Mouse (Mus musculus): ENCODE measurements around the gene Plxnd1. TPM values are rescaled to one million over a fixed set of nuclear protein-coding genes. Genes with fewer than 3 reads are reported as not detected.

Gene Plxnd1
- 100 to 1,000 TPM; 115 to 121 TPM for total RNA-seq (2021)

- peak; percentile 84 to 86 for DNase-seq (ENCODE audit: low spot score in 2 of 2)
- intact Hi-C loops (cut with DNase I): loop anchor here (2.0 to 5.0 kb wide), 2 partner anchors 94 to 143 kb away; partner anchors contain the start of genes Ift122 and Mbd4
These were observed at the start of gene Plxnd1 for GRCm38 (mm10) chr6:115994877-115995520. Plxnd1 (minus strand) TSS chr6:115995005.

GRCm38 (mm10) chr6:116044039-116044438, 49.2 kb upstream of the Plxnd1 start:
- intact Hi-C loops (cut with DNase I): no loop called here
- no peak for DNase-seq (ENCODE audit: low spot score in 2 of 2)

- intact Hi-C loops (cut with DNase I): no loop called here
These were observed 43.4 kb upstream of the Plxnd1 start for GRCm38 (mm10) chr6:116038222-116038621.

DNA sequence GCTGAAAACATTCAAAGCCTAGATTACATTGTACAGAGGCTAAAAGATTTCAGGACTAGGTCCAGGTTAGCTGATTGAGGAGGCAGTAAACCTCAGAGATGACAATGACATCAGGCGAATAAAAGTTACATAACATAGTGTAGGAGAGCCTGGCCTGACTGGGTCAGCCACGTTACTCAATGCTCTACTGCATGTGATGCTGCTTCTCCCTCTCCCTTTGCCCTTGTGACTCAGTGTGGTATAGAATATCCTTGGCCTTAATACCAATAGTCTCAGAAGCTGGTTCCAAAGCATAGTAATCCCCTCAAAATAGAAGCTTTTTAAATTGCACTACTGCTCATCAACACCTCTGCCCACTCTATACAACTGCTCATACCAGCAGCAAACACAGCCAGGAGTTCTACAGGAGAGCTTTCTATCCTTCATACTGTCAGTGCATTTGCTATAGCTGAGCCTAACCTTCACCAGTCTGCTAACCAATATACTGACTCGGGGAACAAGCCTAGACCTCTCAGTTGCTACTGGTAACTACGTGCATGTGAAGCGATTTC, 42.6 kb upstream of the Plxnd1 start:
- no peak for DNase-seq (ENCODE audit: low spot score in 2 of 2)
- intact Hi-C loops (cut with DNase I): no loop called here

More at GRCm38 (mm10) chr6:116038222-116038621, 43.4 kb upstream of the Plxnd1 start:
- no peak for DNase-seq (ENCODE audit: low spot score in 2 of 2)

- DNase-seq (ENCODE audit: low spot score in 2 of 2): no peak
- intact Hi-C loops (cut with DNase I): no loop called here
These were observed 41.8 kb upstream of the Plxnd1 start for GRCm38 (mm10) chr6:116036555-116036954.

- no peak for DNase-seq (ENCODE audit: low spot score in 2 of 2)
- intact Hi-C loops (cut with DNase I): no loop called here
These were observed 36.2 kb upstream of the Plxnd1 start for GRCm38 (mm10) chr6:116031052-116031451.

GRCm38 (mm10) chr6:116024666-116025065, 29.9 kb upstream of the Plxnd1 start:
- DNase-seq (ENCODE audit: low spot score in 2 of 2): no peak
- intact Hi-C loops (cut with DNase I): no loop called here

GRCm38 (mm10) chr6:116021961-116022485, 27.2 kb upstream of the Plxnd1 start:
- DNase-seq (ENCODE audit: low spot score in 2 of 2): no peak
- intact Hi-C loops (cut with DNase I): no loop called here

DNA sequence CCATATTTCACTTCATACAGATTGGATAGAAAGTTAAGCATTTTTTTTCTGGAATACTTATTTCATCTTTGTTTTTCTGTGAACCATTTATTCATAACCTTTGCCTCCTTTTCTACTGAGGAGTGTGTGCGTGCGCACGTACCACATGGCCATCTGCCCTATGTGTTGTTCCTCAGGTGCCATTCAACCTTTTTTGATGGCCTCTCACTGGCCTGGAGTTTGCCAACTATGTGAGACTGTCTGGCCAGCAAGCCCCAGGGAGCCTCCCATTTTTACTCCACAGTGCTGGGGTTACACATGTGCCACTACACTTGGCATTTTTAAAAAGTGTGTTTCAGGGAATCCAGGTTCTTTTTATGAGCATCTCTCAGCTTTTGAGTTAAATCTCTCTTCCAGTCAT, 21.1 kb upstream of the Plxnd1 start:
- no peak for DNase-seq (ENCODE audit: low spot score in 2 of 2)
- intact Hi-C loops (cut with DNase I): loop anchor here (10.0 kb wide), 1 partner anchor 409 kb away; no protein-coding TSS in a partner anchor

DNA sequence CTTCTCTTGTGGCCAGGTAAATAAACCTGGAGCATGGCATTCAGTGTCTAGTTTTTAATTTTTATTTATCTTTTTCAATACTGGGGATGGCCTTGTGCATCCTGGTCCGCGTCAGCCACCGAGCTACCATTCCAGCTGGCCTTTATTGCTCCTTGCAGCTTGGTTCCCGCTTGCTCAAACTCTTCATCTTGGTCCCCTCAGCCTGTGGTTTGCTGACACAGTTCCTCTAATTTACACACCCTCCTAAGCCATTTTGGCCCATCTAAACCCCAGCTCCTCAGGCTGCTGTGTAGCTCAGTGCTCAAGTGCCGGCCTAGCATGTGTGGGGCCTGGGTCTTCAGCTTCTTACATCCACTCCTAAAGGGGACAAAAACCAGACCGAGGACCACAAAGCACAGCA, 19.3 kb upstream of the Plxnd1 start:
- no peak for DNase-seq (ENCODE audit: low spot score in 2 of 2)

DNA sequence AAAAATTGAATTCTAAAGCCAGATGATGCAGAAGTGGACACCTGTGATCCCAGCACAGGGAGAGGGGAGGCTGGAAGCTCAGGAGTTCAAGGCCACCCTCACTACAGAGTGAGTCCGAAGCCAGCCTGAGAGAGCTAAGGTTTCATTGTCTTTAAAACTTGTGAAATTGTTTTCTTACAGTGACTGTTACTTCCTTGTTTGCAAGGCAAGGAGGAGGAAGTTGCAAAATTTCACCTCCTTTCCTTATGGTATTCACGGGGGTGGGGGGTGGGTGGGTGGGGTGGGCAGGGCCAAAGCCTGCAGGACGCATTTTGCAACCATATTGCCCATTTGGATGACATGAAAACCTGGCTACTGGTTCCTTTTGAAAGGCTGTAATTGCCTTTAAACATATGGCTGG, 18.9 kb upstream of the Plxnd1 start:
- DNase-seq (ENCODE audit: low spot score in 2 of 2): no peak
- intact Hi-C loops (cut with DNase I): loop anchor here (5.0 to 10.0 kb wide), 2 partner anchors 194 to 411 kb away; partner anchors contain the start of gene Washc2

More for the DNA sequence above, 19.3 kb upstream of the Plxnd1 start:
- intact Hi-C loops (cut with DNase I): loop anchor here (5.0 to 10.0 kb wide), 2 partner anchors 193 to 411 kb away; partner anchors contain the start of gene Washc2

DNA sequence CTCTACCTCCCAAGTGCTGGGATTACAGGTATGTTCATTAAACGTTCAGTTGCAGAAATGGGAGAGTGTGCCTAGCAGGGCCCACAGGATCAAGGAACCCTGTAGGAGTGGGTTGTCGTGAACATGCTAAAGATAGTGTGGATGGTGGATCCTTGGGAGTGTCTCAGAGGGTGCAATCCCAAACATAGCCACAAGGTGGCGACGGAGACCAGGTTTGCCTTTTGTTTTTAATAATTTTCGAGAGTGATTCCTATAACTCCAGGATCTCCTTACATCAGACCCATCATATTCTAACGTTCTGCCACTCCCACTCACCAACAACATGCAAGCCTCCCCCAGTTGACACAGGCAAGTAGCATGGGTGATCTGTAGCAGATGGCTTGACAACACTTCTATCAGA, 15.7 kb upstream of the Plxnd1 start:
- DNase-seq (ENCODE audit: low spot score in 2 of 2): peak; percentile 83 to 88
- intact Hi-C loops (cut with DNase I): loop anchor here (2.0 to 10.0 kb wide), 3 partner anchors 118 to 414 kb away; partner anchors contain the start of gene Washc2

- no peak for DNase-seq (ENCODE audit: low spot score in 2 of 2)
- intact Hi-C loops (cut with DNase I): loop anchor here (5.0 kb wide), 1 partner anchor 107 kb away; no protein-coding TSS in a partner anchor
These were observed 14.6 kb upstream of the Plxnd1 start for GRCm38 (mm10) chr6:116009426-116009825.

DNA sequence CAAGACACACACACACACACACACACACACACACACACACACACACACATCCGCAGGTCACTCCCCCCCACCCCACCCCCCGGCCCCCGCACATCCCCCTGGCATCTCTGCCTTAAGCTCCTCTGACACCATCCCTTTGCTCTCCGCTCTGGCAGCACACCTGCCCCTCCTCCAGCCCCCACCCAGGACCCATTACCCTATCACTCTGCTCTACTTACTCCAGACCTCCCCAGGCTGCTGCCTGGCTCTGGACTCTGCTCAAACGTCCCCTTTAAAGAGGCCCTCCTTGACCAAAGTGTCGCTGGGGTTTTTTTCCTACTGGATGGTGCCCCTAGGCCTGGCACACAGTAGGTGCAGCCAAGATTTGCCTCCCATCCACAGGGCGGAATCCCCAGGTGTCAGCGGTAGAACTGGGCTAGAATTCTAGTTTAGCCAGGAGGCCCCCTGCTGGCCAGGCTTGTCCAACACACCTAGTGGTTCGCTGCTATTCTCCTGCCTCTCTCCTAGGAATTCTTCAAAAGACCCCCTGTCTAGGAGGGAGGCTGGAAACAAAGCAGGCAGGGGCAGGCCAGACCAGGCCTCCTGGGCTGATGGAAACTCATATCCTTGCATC, 12.9 kb upstream of the Plxnd1 start:
- intact Hi-C loops (cut with DNase I): loop anchor here (5.0 kb wide), 1 partner anchor 105 kb away; no protein-coding TSS in a partner anchor
- peak in 1 of 2 experiments; percentile 62 for DNase-seq (ENCODE audit: low spot score in 2 of 2)

- DNase-seq (ENCODE audit: low spot score in 2 of 2): no peak
- intact Hi-C loops (cut with DNase I): loop anchor here (5.0 kb wide), 1 partner anchor 104 kb away; no protein-coding TSS in a partner anchor
These were observed 11.9 kb upstream of the Plxnd1 start for GRCm38 (mm10) chr6:116006731-116007130.

DNA sequence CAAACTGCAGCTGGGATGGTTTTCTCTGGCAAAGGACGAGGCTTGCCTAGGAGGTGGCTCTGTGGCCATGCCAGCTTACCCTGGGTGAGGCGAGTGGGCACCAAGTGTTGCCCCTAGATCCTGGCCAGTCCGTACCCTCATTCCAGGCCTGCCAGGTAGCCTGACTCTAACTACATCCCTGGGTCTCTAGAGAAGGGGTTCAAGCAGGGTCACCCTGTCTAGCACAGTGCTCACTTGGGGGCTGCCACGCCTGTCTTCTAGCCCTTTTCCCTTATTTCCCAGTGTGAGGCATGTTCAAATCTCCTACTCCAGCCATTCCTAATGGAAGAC, 11.1 kb upstream of the Plxnd1 start:
- intact Hi-C loops (cut with DNase I): loop anchor here (5.0 kb wide), 1 partner anchor 104 kb away; no protein-coding TSS in a partner anchor
- DNase-seq (ENCODE audit: low spot score in 2 of 2): no peak

- no peak for DNase-seq (ENCODE audit: low spot score in 2 of 2)
- intact Hi-C loops (cut with DNase I): loop anchor here (5.0 kb wide), 1 partner anchor 103 kb away; no protein-coding TSS in a partner anchor
These were observed 10.6 kb upstream of the Plxnd1 start for GRCm38 (mm10) chr6:116005275-116005958.

- intact Hi-C loops (cut with DNase I): loop anchor here (5.0 kb wide), 1 partner anchor 102 kb away; no protein-coding TSS in a partner anchor
- DNase-seq (ENCODE audit: low spot score in 2 of 2): no peak
These were observed 9.9 kb upstream of the Plxnd1 start for GRCm38 (mm10) chr6:116004716-116005115.

DNA sequence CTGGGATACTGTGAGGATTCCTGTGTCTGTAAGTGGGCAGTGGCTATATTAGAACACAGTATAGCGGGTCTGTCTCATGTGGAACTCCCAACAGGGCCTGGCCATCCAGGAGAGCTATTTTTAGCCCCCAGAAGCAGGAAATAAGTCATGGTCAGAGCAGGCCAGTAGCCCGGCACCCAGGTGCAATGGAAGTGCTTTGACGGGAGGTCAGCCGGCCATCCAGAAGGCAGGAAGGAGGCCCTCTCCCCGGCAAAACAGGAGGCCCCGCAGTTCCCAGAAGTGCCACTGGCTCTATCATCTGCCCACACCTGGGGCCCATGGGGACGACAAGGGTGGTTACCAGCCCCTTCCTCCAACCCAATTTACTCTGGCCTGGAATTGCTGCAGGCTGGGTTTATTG, 9.3 kb upstream of the Plxnd1 start:
- DNase-seq (ENCODE audit: low spot score in 2 of 2): no peak
- intact Hi-C loops (cut with DNase I): no loop called here

DNA sequence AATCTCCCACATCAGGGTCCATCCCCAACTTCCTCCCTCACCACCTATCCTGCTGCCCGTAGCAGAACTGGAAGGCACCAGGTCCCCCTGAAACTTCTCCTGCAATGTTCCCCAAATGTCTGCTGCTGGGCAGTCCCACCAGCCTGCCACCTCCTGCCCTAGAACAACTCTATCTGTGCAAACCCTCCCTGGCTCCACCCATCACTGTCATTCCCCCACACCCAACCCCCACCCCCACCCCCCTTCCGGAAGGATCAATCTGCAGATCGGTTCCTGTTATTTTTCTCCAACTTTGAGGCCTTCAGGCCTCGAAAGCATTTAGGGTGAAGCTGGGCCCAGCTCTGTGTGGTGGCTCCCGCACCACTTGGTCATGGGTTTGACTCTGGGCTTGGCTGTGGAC, 8.7 kb upstream of the Plxnd1 start:
- intact Hi-C loops (cut with DNase I): no loop called here
- DNase-seq (ENCODE audit: low spot score in 2 of 2): no peak
